Mouse (Mus musculus): ENCODE results near the gene 4930524N10Rik. TPM values are rescaled to one million over a fixed set of nuclear protein-coding genes. Genes with fewer than 3 reads are reported as not detected.

4930524N10Rik gene
- polyA plus RNA-seq (2016; fragmentation: Nextera tagmentation; extraction: Ambion mirVana): not detected in 2 replicates

DNA sequence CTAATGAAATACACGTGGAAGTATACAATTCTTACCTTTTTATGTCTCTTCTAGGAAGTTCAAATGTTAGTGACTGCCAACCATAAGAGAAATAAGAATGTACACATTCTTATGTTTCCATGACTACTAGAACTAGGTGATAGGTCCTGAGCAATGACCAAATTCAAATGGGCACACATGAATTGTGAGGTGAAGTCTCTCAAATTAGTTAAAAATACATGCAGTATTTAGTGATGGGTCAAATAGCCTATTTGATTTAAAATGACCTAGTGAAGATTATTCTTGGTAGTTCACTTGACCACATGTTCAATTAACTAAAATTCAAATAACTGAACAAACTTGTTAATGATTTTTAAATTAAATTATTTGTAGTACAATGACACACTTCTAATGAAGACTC lies at the start of gene 4930524N10Rik:
Gene 4930524N10Rik (minus strand): TSS at position 101 of the 400 bp plus-strand sequence.
- no peaks in the 10 kb centered on the region for H3K4me1 ChIP-seq

GRCm38 (mm10) chrX:154350042-154350441 lies 6.8 kb upstream of the 4930524N10Rik start:
- ATAC-seq (ENCODE audit: low FRiP score, low read depth): no peak
- Histone ChIP-seq H3K27ac (no peak overlapping the region), H3K4me1 (no peaks in the 10 kb centered on the region), H3K9me3 (peaks cover 9% of the 10 kb centered on the region; the same call in 1 of the 2 replicates), H3K27me3 (replicated peaks) (no peaks in the 10 kb centered on the region), H3K9ac (no peak overlapping the region), H3K4me2 (replicated peaks) (no peak overlapping the region), H3K4me3 (no peak overlapping the region), H3K36me3 (no peaks in the 10 kb centered on the region)
- WGBS: 73% methylated on average over 3 of the region's 3 CpGs

More for the DNA sequence above, at the start of gene 4930524N10Rik:
- H3K4me3 ChIP-seq: no peak within 1 kb of the TSS
- no peaks in the 10 kb centered on the region for H3K36me3 ChIP-seq
- WGBS: 28% methylated on average over 1 of the region's 1 CpGs
- H3K4me2 ChIP-seq (replicated peaks): no peak within 1 kb of the TSS
- H3K9me3 ChIP-seq: no peaks in the 10 kb centered on the region
- no peak within 1 kb of the TSS for H3K27ac ChIP-seq
- no peaks in the 10 kb centered on the region for H3K27me3 ChIP-seq (replicated peaks)
- ATAC-seq (ENCODE audit: low FRiP score, low read depth): no peak
- H3K9ac ChIP-seq: no peak within 1 kb of the TSS

DNA sequence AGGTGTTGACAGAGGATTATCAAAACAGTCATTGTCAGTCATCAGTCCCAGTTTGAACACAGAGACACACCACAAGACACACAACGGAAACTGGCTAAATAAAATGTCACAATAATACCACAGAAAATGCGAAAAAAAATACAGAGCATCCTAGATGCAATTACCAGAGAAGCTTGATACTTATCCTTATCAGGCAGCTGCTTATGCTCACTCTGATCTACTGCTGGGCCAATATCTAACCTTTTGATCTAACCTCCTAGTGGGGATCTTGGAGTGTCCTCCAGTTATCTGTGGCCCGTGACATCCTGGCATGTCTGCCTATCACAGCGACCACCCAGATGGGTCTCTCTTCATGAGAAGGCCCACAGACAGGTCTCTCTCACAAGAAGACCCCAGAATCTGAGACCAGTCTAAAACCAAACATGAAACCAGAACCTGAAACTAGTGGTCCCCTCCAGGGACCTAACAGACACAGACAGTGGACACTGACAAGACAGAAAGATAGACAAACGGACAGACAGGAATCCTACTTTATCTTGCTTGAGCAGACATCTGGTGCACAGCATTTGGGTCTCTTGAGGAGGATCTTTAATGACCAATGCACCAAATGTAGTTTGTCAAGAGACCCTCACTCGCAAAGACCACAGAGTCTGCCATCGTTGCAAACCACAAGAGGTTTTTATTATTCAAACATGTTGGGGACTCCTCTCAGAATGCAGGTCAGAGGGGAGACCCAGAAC lies 6.3 kb upstream of the 4930524N10Rik start:
- Histone ChIP-seq H3K4me1 (no peaks in the 10 kb centered on the region), H3K9ac (no peak overlapping the region), H3K27me3 (replicated peaks) (no peaks in the 10 kb centered on the region), H3K4me3 (no peak overlapping the region), H3K36me3 (no peaks in the 10 kb centered on the region), H3K9me3 (peaks cover 9% of the 10 kb centered on the region; the same call in 1 of the 2 replicates), H3K27ac (no peak overlapping the region), H3K4me2 (replicated peaks) (no peak overlapping the region)
- 88% methylated on average over 7 of the region's 7 CpGs for WGBS
- no peak for ATAC-seq (ENCODE audit: low FRiP score, low read depth)

- no peak overlapping the region for H3K4me3 ChIP-seq
- no peak overlapping the region for H3K4me2 ChIP-seq (replicated peaks)
- H3K4me1 ChIP-seq: no peaks in the 10 kb centered on the region
- no peak overlapping the region for H3K9ac ChIP-seq
- H3K36me3 ChIP-seq: no peaks in the 10 kb centered on the region
- 80% methylated on average over 3 of the region's 3 CpGs for WGBS
- H3K27ac ChIP-seq: no peak overlapping the region
- H3K9me3 ChIP-seq: peaks cover 9% of the 10 kb centered on the region; the same call in 1 of the 2 replicates
- no peaks in the 10 kb centered on the region for H3K27me3 ChIP-seq (replicated peaks)
- no peak for ATAC-seq (ENCODE audit: low FRiP score, low read depth)
These were observed 4.7 kb upstream of the 4930524N10Rik start for GRCm38 (mm10) chrX:154347933-154348332.

Other genes starting within 250 kb of the 4930524N10Rik start
- not detected in 2 replicates for gene Gm15140, start 222.7 kb downstream of the 4930524N10Rik start, polyA plus RNA-seq (2016; fragmentation: Nextera tagmentation; extraction: Ambion mirVana)
- not detected in 2 replicates for gene Samt4, start 138.6 kb upstream of the 4930524N10Rik start, polyA plus RNA-seq (2016; fragmentation: Nextera tagmentation; extraction: Ambion mirVana)
- not detected in 2 replicates for gene Samt2, start 236.0 kb upstream of the 4930524N10Rik start, polyA plus RNA-seq (2016; fragmentation: Nextera tagmentation; extraction: Ambion mirVana)

Data from neural tube, embryonic 12.5 days (tissue).